Mouse (Mus musculus) lung, postnatal 0 days (tissue): ENCODE results near the gene Glipr1l1.
"Not testable (repeated sequence)": the region's sequence is repeated elsewhere in the genome, so short reads cannot be mapped to it uniquely, and the experiment has no call there.

Source experiments
- CTCF ChIP-seq: IDR thresholded peaks from 2 replicates; pipeline ENCODE4 v1.5.1; 2016; ENCODE audit warnings: antibody characterized with exemption, mild to moderate bottlenecking
- EP300 ChIP-seq: IDR thresholded peaks from 2 replicates; pipeline ENCODE4 v1.6.1; 2016; ENCODE audit warnings: antibody characterized with exemption, mild to moderate bottlenecking, control low read depth

DNA sequence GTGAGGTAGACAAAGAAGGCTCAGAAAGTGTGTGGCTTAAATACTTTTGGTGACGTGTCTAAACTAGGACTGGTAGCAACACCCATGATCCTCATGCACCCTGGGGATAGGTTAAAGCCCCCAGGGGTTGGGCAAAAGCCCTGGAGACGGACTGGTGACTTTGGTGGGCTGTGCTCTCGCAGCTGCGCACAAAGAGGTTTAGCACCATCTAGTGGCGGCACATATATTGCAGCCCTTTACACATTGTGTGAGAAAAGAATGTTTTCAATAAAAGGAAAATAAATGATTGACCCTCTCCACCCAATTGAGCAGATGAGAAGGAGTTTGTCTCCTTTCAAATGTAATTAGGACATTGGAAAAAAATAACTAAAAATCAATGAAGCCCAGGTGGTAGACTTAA lies 45.8 kb downstream of the Glipr1l1 start:
- TF ChIP-seq EP300, result not testable (repeated sequence)
- peak; percentile 71 for TF ChIP-seq CTCF
